Mouse (Mus musculus) lung, embryonic 16.5 days (tissue): ENCODE data around the gene Lztr1. TPM values are rescaled to one million over a fixed set of nuclear protein-coding genes. Genes with fewer than 3 reads are reported as not detected.

Experiments used
- ATAC-seq: fragments of 200-750 bp; cut with Nextera tagmentation; 2 replicates; pipeline ENCODE4 v1.8.0; 2017; ENCODE audit warnings: low read depth, mild to moderate bottlenecking, moderate library complexity
- H3K27ac ChIP-seq: fragments of 300-500 bp; sonication (generic); 2 replicates; pipeline ENCODE4 v1.5.1; 2014; ENCODE audit warnings: mild to moderate bottlenecking, control low read depth, low read length
- H3K27me3 ChIP-seq: fragments of 300-500 bp; sonication (generic); 2 replicates; pipeline ENCODE4 v1.6.1; 2014; ENCODE audit warnings: low read depth, low read length, mixed read lengths; ENCODE audit not compliant: control insufficient read depth, insufficient read depth
- H3K36me3 ChIP-seq: fragments of 300-500 bp; sonication (generic); 2 replicates; pipeline ENCODE4 v1.6.1; 2014; ENCODE audit warnings: low read length; ENCODE audit not compliant: control insufficient read depth, insufficient read depth
- H3K4me1 ChIP-seq: fragments of 300-500 bp; sonication (generic); replicated peaks from 2 replicates; pipeline ENCODE4 v1.6.1; 2014; ENCODE audit warnings: low read length, mixed read lengths; ENCODE audit not compliant: control insufficient read depth, insufficient read depth
- H3K4me2 ChIP-seq: fragments of 300-500 bp; sonication (generic); 2 replicates; pipeline ENCODE4 v1.6.1; 2014; ENCODE audit warnings: low read depth, low read length, control low read depth
- H3K4me3 ChIP-seq: fragments of 300-500 bp; sonication (generic); 2 replicates; pipeline ENCODE4 v1.5.1; 2014; ENCODE audit warnings: mild to moderate bottlenecking, low read length, control low read depth
- H3K9ac ChIP-seq: fragments of 300-500 bp; sonication (generic); 2 replicates; pipeline ENCODE4 v1.6.1; 2014; ENCODE audit warnings: low read length, control low read depth
- H3K9me3 ChIP-seq: fragments of 300-500 bp; sonication (generic); 2 replicates; pipeline ENCODE4 v1.6.1; 2016; ENCODE audit warnings: low read length; ENCODE audit not compliant: control insufficient read depth
- WGBS: fragments of 180-500 bp; shearing (Covaris S2); extraction: QIAGEN DNeasy Blood & Tissue Kit; methylation state at CpG from one replicate; pipeline ENCODE4 v1.1.7; 2014; 5-methylcytosine and 5-hydroxymethylcytosine counted together
- polyA plus RNA-seq: library from polyadenylated mRNA; unstranded; fragments of >200 nt; fragmentation: Nextera tagmentation; extraction: Ambion mirVana; gene quantifications from 2 replicates; pipeline ENCODE4 v1.2.1, GENCODE M21; 2015

The Lztr1 gene
- polyA plus RNA-seq, 1 experiment from 2014 or later = 75.6 TPM

DNA sequence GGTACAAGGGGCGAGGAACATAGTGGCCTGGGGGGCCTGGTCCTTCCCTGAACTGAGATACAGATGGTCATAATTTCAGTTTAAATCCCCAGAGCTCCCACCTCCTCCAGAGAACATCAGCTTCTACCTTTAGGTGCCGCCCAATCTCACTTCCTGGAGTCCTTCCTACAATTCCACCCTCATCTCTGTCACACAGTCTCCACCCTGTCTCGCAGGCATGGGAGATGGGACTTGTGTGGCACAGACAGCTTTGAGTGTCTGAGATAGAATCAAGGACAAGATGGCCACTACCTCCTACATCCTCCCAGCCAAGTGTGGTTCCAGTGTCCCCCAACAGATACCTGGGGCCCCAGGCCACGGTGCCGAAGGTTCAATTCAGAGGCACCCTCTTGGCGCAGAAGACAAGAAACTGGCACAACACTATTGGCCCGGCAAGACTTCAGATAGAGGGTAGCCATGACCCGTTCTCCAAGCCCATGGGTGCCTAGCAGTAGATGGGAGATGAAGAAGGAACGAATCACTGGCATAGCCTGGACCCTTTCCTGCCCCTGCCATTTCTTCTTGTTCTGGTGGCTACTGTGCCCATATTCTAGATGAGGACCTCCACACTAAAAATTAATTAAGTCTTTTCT lies 51.0 kb downstream of the Lztr1 start:
- Histone ChIP-seq H3K9me3 (no peaks in the 10 kb centered on the region), H3K9ac (peak overlapping the region; percentile 40; the same call in 1 of the 2 replicates), H3K4me2 (peak overlapping the region; percentile 41), H3K36me3 (no peaks in the 10 kb centered on the region), H3K27me3 (no peaks in the 10 kb centered on the region), H3K4me3 (no peak overlapping the region), H3K27ac (peak overlapping the region; percentile 52), H3K4me1 (peaks cover 35% of the 10 kb centered on the region)
- ATAC-seq = no peak
- 63% methylated on average over 9 of the region's 9 CpGs for WGBS

DNA sequence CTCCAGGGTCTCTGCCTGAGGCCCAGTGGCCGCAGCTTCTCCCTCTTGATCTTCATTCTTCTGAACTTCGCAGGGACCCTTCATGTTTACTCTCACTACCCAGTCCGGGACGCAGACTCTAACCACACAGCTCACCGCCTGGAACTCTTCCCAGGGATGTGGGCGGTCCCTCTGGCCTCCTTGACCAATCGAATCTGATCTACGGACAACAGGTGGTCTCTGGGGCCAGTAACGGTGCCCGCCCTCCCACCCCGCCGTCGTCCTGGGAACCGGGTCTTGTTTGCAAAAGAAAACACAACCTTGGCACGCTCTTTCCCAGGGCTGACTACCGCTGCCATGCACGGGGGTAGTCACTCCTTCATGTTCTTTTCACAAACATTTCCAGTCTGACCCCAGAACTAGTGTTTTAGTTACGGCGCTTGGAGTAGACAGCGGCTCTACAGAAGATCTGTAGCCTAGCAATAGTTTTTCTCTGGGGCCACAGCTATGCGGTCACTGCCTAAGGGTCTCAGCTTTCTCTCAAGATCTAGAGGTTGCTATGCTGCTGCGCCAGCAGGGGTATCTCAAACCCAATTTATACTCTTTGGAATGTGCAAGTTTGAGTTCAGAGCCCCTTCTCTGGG lies 52.8 kb downstream of the Lztr1 start, which contains the start of gene Lrrc74b:
Gene Lrrc74b (minus strand): TSS at position 120 of the 623 bp plus-strand sequence.
- Histone ChIP-seq H3K9ac (peak within 1 kb of the TSS; percentile 23), H3K36me3 (no peaks in the 10 kb centered on the region), H3K27ac (peak within 1 kb of the TSS; percentile 74), H3K9me3 (no peaks in the 10 kb centered on the region), H3K4me1 (peaks cover 31% of the 10 kb centered on the region), H3K4me2 (peak within 1 kb of the TSS; percentile 61), H3K27me3 (no peaks in the 10 kb centered on the region), H3K4me3 (peak within 1 kb of the TSS; percentile 37)
- WGBS = under 1% methylated on average over 22 of the region's 22 CpGs
- ATAC-seq = peak; percentile 90

GRCm38 (mm10) chr16:17561751-17562208 lies 53.3 kb downstream of the Lztr1 start, which contains the start of gene P2rx6:
P2rx6 (plus strand) TSS chr16:17561885.
- ATAC-seq = peak; percentile 46
- whole genome bisulfite sequencing = under 1% methylated on average over 10 of the region's 10 CpGs
- peak within 1 kb of the TSS; percentile 37 for H3K4me3 ChIP-seq
- no peaks in the 10 kb centered on the region for H3K9me3 ChIP-seq
- H3K4me2 ChIP-seq = peak within 1 kb of the TSS; percentile 61
- H3K4me1 ChIP-seq = peaks cover 31% of the 10 kb centered on the region
- H3K36me3 ChIP-seq = no peaks in the 10 kb centered on the region
- peak within 1 kb of the TSS; percentile 23 for H3K9ac ChIP-seq
- H3K27me3 ChIP-seq = no peaks in the 10 kb centered on the region
- H3K27ac ChIP-seq = peak within 1 kb of the TSS; percentile 74

GRCm38 (mm10) chr16:17563580-17563979 lies 55.1 kb downstream of the Lztr1 start:
- H3K4me2 ChIP-seq = no peak overlapping the region
- H3K27me3 ChIP-seq = no peaks in the 10 kb centered on the region
- H3K9me3 ChIP-seq = no peaks in the 10 kb centered on the region
- peaks cover 25% of the 10 kb centered on the region for H3K4me1 ChIP-seq
- no peak overlapping the region for H3K9ac ChIP-seq
- no peak overlapping the region for H3K27ac ChIP-seq
- H3K36me3 ChIP-seq = no peaks in the 10 kb centered on the region
- H3K4me3 ChIP-seq = no peak overlapping the region
- ATAC-seq = no peak
- 10% methylated on average over 1 of the region's 1 CpGs for WGBS

- no peaks in the 10 kb centered on the region for H3K9me3 ChIP-seq
- no peaks in the 10 kb centered on the region for H3K27me3 ChIP-seq
- 23% methylated on average over 2 of the region's 2 CpGs for WGBS
- no peak overlapping the region for H3K27ac ChIP-seq
- peaks cover 19% of the 10 kb centered on the region for H3K4me1 ChIP-seq
- no peaks in the 10 kb centered on the region for H3K36me3 ChIP-seq
- ATAC-seq = no peak
- H3K9ac ChIP-seq = no peak overlapping the region
- H3K4me3 ChIP-seq = no peak overlapping the region
- H3K4me2 ChIP-seq = no peak overlapping the region
Observed at GRCm38 (mm10) chr16:17564221-17564620, 55.7 kb downstream of the Lztr1 start.

- peaks cover 19% of the 10 kb centered on the region for H3K4me1 ChIP-seq
- H3K27ac ChIP-seq = no peak overlapping the region
- ATAC-seq = no peak
- no peak overlapping the region for H3K9ac ChIP-seq
- no peaks in the 10 kb centered on the region for H3K36me3 ChIP-seq
- WGBS = 34% methylated on average over 3 of the region's 3 CpGs
- no peaks in the 10 kb centered on the region for H3K27me3 ChIP-seq
- no peak overlapping the region for H3K4me3 ChIP-seq
- H3K4me2 ChIP-seq = no peak overlapping the region
- no peaks in the 10 kb centered on the region for H3K9me3 ChIP-seq
Observed at GRCm38 (mm10) chr16:17564771-17565170, 56.3 kb downstream of the Lztr1 start.

GRCm38 (mm10) chr16:17566186-17566585 lies 57.7 kb downstream of the Lztr1 start:
- WGBS = 15% methylated on average over 4 of the region's 4 CpGs
- Histone ChIP-seq H3K4me2 (no peak overlapping the region), H3K4me1 (peaks cover 11% of the 10 kb centered on the region), H3K9ac (no peak overlapping the region), H3K9me3 (no peaks in the 10 kb centered on the region), H3K4me3 (no peak overlapping the region), H3K27ac (no peak overlapping the region), H3K36me3 (no peaks in the 10 kb centered on the region), H3K27me3 (no peaks in the 10 kb centered on the region)
- ATAC-seq = no peak

Other genes with a start within 250 kb of the Lztr1 start
- 8.5 and 9.7 TPM in 2 replicates for gene Tmem191c, start 232.6 kb upstream of the Lztr1 start, polyA plus RNA-seq
- gene Serpind1, start 177.3 kb upstream of the Lztr1 start, polyA plus RNA-seq = 0.70 and 3.3 TPM in 2 replicates
- gene Snap29, start 102.7 kb upstream of the Lztr1 start, polyA plus RNA-seq = 15.1 and 15.3 TPM in 2 replicates
- 26.6 and 28.0 TPM in 2 replicates for gene Pi4ka, start 102.4 kb upstream of the Lztr1 start, polyA plus RNA-seq
- gene Crkl, start 56.7 kb upstream of the Lztr1 start, polyA plus RNA-seq = 56.7 and 60.4 TPM in 2 replicates
- gene Aifm3, start 19.1 kb upstream of the Lztr1 start, polyA plus RNA-seq = 4.1 and 6.5 TPM in 2 replicates
- 53.0 and 59.5 TPM in 2 replicates for gene Thap7, start 22.4 kb downstream of the Lztr1 start, polyA plus RNA-seq
- 3.0 and 4.8 TPM in 2 replicates for gene Lrrc74b, start 52.6 kb downstream of the Lztr1 start, polyA plus RNA-seq
- gene P2rx6, start 53.2 kb downstream of the Lztr1 start, polyA plus RNA-seq = 1.3 and 1.5 TPM in 2 replicates
- gene Slc7a4, start 74.5 kb downstream of the Lztr1 start, polyA plus RNA-seq = 10.8 and 13.2 TPM in 2 replicates
- gene Smpd4, start 110.7 kb downstream of the Lztr1 start, polyA plus RNA-seq = 33.2 and 34.3 TPM in 2 replicates
- gene Ccdc74a, start 137.8 kb downstream of the Lztr1 start, polyA plus RNA-seq = 8.8 and 9.1 TPM in 2 replicates
- gene Med15, start 224.2 kb downstream of the Lztr1 start, polyA plus RNA-seq = 46.0 and 47.1 TPM in 2 replicates